Mouse (Mus musculus) heart, adult 2 months (tissue): ENCODE data around the gene Hpse2. TPM values are rescaled to one million over a fixed set of nuclear protein-coding genes. Genes with fewer than 3 reads are reported as not detected.

Experiments
- DNase-seq, 2 experiments: peaks; one replicate each; pipeline ENCODE4 v3.0.0; 2021
- H3K27ac ChIP-seq: fragments of 200-600 bp; 2 replicates; pipeline ENCODE4 v1.8.1; 2022
- H3K27me3 ChIP-seq: fragments of 200-500 bp; 2 replicates; pipeline ENCODE4 v1.6.1; 2012; ENCODE audit warnings: mild to moderate bottlenecking, low read length, inconsistent platforms, mixed read lengths; ENCODE audit not compliant: control insufficient read depth, insufficient read depth
- H3K36me3 ChIP-seq: fragments of 200-500 bp; 2 replicates; pipeline ENCODE4 v1.6.1; 2012; ENCODE audit warnings: low read length, inconsistent platforms; ENCODE audit not compliant: control insufficient read depth, insufficient read depth
- H3K4me1 ChIP-seq: fragments of 200-500 bp; 2 replicates; pipeline ENCODE4 v1.6.1; 2011; ENCODE audit warnings: low read length; ENCODE audit not compliant: control insufficient read depth, insufficient read depth
- H3K4me3 ChIP-seq: fragments of 200-600 bp; 2 replicates; pipeline ENCODE4 v1.8.1; 2022
- H3K79me2 ChIP-seq: fragments of 200-500 bp; replicated peaks from 2 replicates; pipeline ENCODE4 v1.6.1; 2012; ENCODE audit warnings: mild to moderate bottlenecking, inconsistent platforms, low read length, moderate library complexity, mixed read lengths; ENCODE audit not compliant: control insufficient read depth, insufficient read depth
- H3K9ac ChIP-seq: fragments of 200-500 bp; 2 replicates; pipeline ENCODE4 v1.6.1; 2012; ENCODE audit warnings: low read depth, mild to moderate bottlenecking, control low read depth, inconsistent platforms, low read length, mixed read lengths
- CTCF ChIP-seq: fragments of 200-600 bp; IDR thresholded peaks from 2 replicates; pipeline ENCODE4 v1.8.1; 2022; ENCODE audit warnings: antibody characterized with exemption, mild to moderate bottlenecking, moderate library complexity
- EP300 ChIP-seq: fragments of 200-500 bp; IDR thresholded peaks from 2 replicates; pipeline ENCODE4 v1.6.1; 2011; ENCODE audit warnings: low read depth, low read length, control low read depth; ENCODE audit not compliant: insufficient read depth
- POLR2A ChIP-seq: fragments of 200-500 bp; IDR thresholded peaks from 2 replicates; pipeline ENCODE4 v1.6.1; 2011; ENCODE audit warnings: mild to moderate bottlenecking, low read depth, low read length, control low read depth; ENCODE audit not compliant: insufficient read depth
- WGBS: fragments of 180-500 bp; shearing (Covaris S2); methylation state at CpG from one replicate; pipeline ENCODE4 v1.1.7; 2018; 5-methylcytosine and 5-hydroxymethylcytosine counted together
- intact Hi-C: fragments of 180-260 bp; cut with DNase I; formaldehyde crosslinking; loops from one replicate; pipeline ENCODE4 v1.15.1; 2025
- polyA plus RNA-seq: library from polyadenylated mRNA; depleted of rRNA; stranded (reverse); fragments of >200 nt; gene quantifications from 2 replicates; pipeline ENCODE4 v1.2.3, GENCODE M21; 2012
- total RNA-seq, 2 experiments: library from RNA; stranded (reverse); gene quantifications; 2 replicates each; pipeline ENCODE4 v1.2.3; 2021

The Hpse2 gene
- total and polyA plus RNA-seq, 3 experiments = 0.14 to 0.25 TPM; not detected in 1

- no peak overlapping the region for H3K9ac ChIP-seq
- no peaks in the 10 kb centered on the region for H3K4me1 ChIP-seq
- TF ChIP-seq CTCF = no peak
- no peak for TF ChIP-seq POLR2A
- TF ChIP-seq EP300 = no peak
- 51% methylated on average over 4 of the region's 4 CpGs for WGBS
- H3K36me3 ChIP-seq = no peaks in the 10 kb centered on the region
- no peak overlapping the region for H3K27ac ChIP-seq
- H3K4me3 ChIP-seq = no peak overlapping the region
- H3K27me3 ChIP-seq = no peaks in the 10 kb centered on the region
- intact Hi-C loops = no loop called here
- no peaks in the 10 kb centered on the region for H3K79me2 ChIP-seq
- DNase-seq = no peak
Measured at GRCm38 (mm10) chr19:42829196-42829595, 559.0 kb downstream of the Hpse2 start.

- H3K27me3 ChIP-seq = no peaks in the 10 kb centered on the region
- no peaks in the 10 kb centered on the region for H3K36me3 ChIP-seq
- no peaks in the 10 kb centered on the region for H3K4me1 ChIP-seq
- WGBS = 84% methylated on average over 3 of the region's 3 CpGs
- H3K79me2 ChIP-seq = no peaks in the 10 kb centered on the region
- TF ChIP-seq POLR2A (no peak), EP300 (no peak), CTCF (no peak)
- no peak overlapping the region for H3K9ac ChIP-seq
- H3K27ac ChIP-seq = no peak overlapping the region
- DNase-seq = no peak
- H3K4me3 ChIP-seq = no peak overlapping the region
- intact Hi-C loops = no loop called here
Measured at GRCm38 (mm10) chr19:42827843-42828242, 560.3 kb downstream of the Hpse2 start.

- no peaks in the 10 kb centered on the region for H3K79me2 ChIP-seq
- H3K27ac ChIP-seq = no peak overlapping the region
- H3K9ac ChIP-seq = no peak overlapping the region
- 80% methylated on average over 5 of the region's 5 CpGs for WGBS
- TF ChIP-seq EP300 (no peak), POLR2A (no peak), CTCF (no peak)
- H3K27me3 ChIP-seq = no peaks in the 10 kb centered on the region
- no peaks in the 10 kb centered on the region for H3K4me1 ChIP-seq
- H3K4me3 ChIP-seq = no peak overlapping the region
- intact Hi-C loops = no loop called here
- H3K36me3 ChIP-seq = no peaks in the 10 kb centered on the region
- no peak for DNase-seq
Measured at GRCm38 (mm10) chr19:42820109-42820508, 568.0 kb downstream of the Hpse2 start.

- Histone ChIP-seq H3K9ac (no peak overlapping the region), H3K79me2 (no peaks in the 10 kb centered on the region), H3K27ac (no peak overlapping the region), H3K36me3 (no peaks in the 10 kb centered on the region), H3K4me1 (no peaks in the 10 kb centered on the region), H3K27me3 (no peaks in the 10 kb centered on the region), H3K4me3 (no peak overlapping the region)
- intact Hi-C loops = no loop called here
- 71% methylated on average over 2 of the region's 2 CpGs for WGBS
- TF ChIP-seq CTCF = no peak
- TF ChIP-seq EP300 = no peak
- no peak for TF ChIP-seq POLR2A
- no peak for DNase-seq
Measured at GRCm38 (mm10) chr19:42817761-42818160, 570.4 kb downstream of the Hpse2 start.

GRCm38 (mm10) chr19:42816261-42816660 lies 571.9 kb downstream of the Hpse2 start:
- TF ChIP-seq POLR2A (no peak), EP300 (no peak)

GRCm38 (mm10) chr19:42810140-42810539 lies 578.0 kb downstream of the Hpse2 start:
- Histone ChIP-seq H3K36me3 (no peaks in the 10 kb centered on the region), H3K4me1 (no peaks in the 10 kb centered on the region), H3K79me2 (no peaks in the 10 kb centered on the region), H3K9ac (no peak overlapping the region), H3K27ac (no peak overlapping the region), H3K27me3 (no peaks in the 10 kb centered on the region), H3K4me3 (no peak overlapping the region)
- intact Hi-C loops = no loop called here
- TF ChIP-seq CTCF (no peak), EP300 (no peak), POLR2A (no peak)
- no peak for DNase-seq
- 72% methylated on average over 5 of the region's 5 CpGs for WGBS

More at GRCm38 (mm10) chr19:42816261-42816660, 571.9 kb downstream of the Hpse2 start:
- intact Hi-C loops = no loop called here
- WGBS = 85% methylated on average over 2 of the region's 2 CpGs
- H3K9ac ChIP-seq = no peak overlapping the region
- no peak for DNase-seq
- H3K4me3 ChIP-seq = no peak overlapping the region
- H3K4me1 ChIP-seq = no peaks in the 10 kb centered on the region
- H3K27me3 ChIP-seq = no peaks in the 10 kb centered on the region
- H3K36me3 ChIP-seq = no peaks in the 10 kb centered on the region
- no peaks in the 10 kb centered on the region for H3K79me2 ChIP-seq
- no peak overlapping the region for H3K27ac ChIP-seq

- Histone ChIP-seq H3K4me3 (no peak overlapping the region), H3K9ac (no peak overlapping the region)
- WGBS = 66% methylated on average over 10 of the region's 10 CpGs
Measured at GRCm38 (mm10) chr19:42809491-42809890, 578.7 kb downstream of the Hpse2 start.

More at GRCm38 (mm10) chr19:42809491-42809890, 578.7 kb downstream of the Hpse2 start:
- no peaks in the 10 kb centered on the region for H3K4me1 ChIP-seq
- H3K36me3 ChIP-seq = no peaks in the 10 kb centered on the region
- DNase-seq = no peak
- no peak overlapping the region for H3K27ac ChIP-seq
- intact Hi-C loops = no loop called here
- no peaks in the 10 kb centered on the region for H3K27me3 ChIP-seq
- no peak for TF ChIP-seq POLR2A
- no peak for TF ChIP-seq CTCF
- no peak for TF ChIP-seq EP300
- no peaks in the 10 kb centered on the region for H3K79me2 ChIP-seq
